Mouse (Mus musculus) E14TG2a.4 (cell line): ENCODE results near the gene Myo15.

Experiments used
- CTCF ChIP-seq: conservative IDR thresholded peaks from 2 replicates; pipeline ENCODE4 v1.5.1; 2014; ENCODE audit warnings: low read length
- POU5F1 ChIP-seq: IDR thresholded peaks from 2 replicates; pipeline ENCODE4 v1.6.1; 2014; ENCODE audit warnings: low read length, borderline replicate concordance

GRCm38 (mm10) chr11:60492726-60493125, 23.6 kb downstream of the Myo15 start:
- no peak for TF ChIP-seq CTCF
- TF ChIP-seq POU5F1, result no peak
